Mouse (Mus musculus): Measurements from ENCODE around the gene Prrt2. TPM values are rescaled to one million over a fixed set of nuclear protein-coding genes. Genes with fewer than 3 reads are reported as not detected.

Gene Prrt2
- polyA plus RNA-seq, 1 experiment from 2014 or later: 4.5 TPM

DNA sequence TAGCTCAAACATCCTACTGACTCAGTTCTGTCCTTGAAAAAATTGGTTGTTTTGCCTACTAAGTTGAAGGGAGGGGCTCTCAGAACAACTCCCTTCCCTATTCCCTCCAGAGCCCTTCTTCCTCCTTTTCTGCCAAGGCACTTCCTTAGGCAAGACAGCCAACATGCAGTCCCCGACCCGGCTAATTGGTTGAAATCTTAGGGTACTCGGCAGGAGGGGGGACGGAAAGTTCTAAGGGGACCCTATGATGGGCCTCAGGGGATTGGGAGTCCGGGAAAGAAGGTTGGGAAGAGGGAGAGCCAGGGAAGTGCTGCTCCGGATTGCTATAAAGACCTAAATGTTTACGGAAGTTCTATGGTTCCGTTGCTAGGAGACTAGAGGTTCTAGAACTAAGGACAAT lies 45.5 kb downstream of the Prrt2 start:
- Histone ChIP-seq H3K27me3 (ENCODE audit: control insufficient read depth, insufficient read depth, low read depth, low read length) (no peaks in the 10 kb centered on the region), H3K27ac (ENCODE audit: low read length) (peak overlapping the region; percentile 20; the same call in 1 of the 2 replicates), H3K4me1 (replicated peaks; ENCODE audit: control insufficient read depth, insufficient read depth, low read length) (peaks cover 7% of the 10 kb centered on the region), H3K4me2 (ENCODE audit: low read depth, low read length) (peak overlapping the region; percentile 68), H3K36me3 (ENCODE audit: control insufficient read depth, insufficient read depth, low read length) (peaks cover 9% of the 10 kb centered on the region), H3K9me3 (ENCODE audit: control insufficient read depth, low read length) (no peaks in the 10 kb centered on the region), H3K4me3 (ENCODE audit: low read length) (peak overlapping the region; percentile 99), H3K9ac (ENCODE audit: low read length) (peak overlapping the region; percentile 99)
- 11% methylated on average over 8 of the region's 8 CpGs for WGBS
- ATAC-seq (ENCODE audit: low read depth): peak; percentile 3; the same call in 1 of the 2 replicates

Small RNA genes within 50 kb of the gene (microRNA-seq; reads per million reads assigned to microRNA genes)
- not detected for gene Gm44343

Other genes starting within 250 kb of the Prrt2 start
- 111 and 123 TPM in 2 replicates for gene Ypel3, start 244.3 kb downstream of the Prrt2 start, polyA plus RNA-seq (2015; fragmentation: Nextera tagmentation; extraction: Ambion mirVana)
- gene Tbx6, start 239.7 kb downstream of the Prrt2 start, polyA plus RNA-seq (2015; fragmentation: Nextera tagmentation; extraction: Ambion mirVana): 0.25 and 0.68 TPM in 2 replicates
- gene Ppp4c, start 228.7 kb downstream of the Prrt2 start, polyA plus RNA-seq (2015; fragmentation: Nextera tagmentation; extraction: Ambion mirVana): 232 and 243 TPM in 2 replicates
- 0.36 and 0.38 TPM in 2 replicates for gene Fam57b, start 223.5 kb downstream of the Prrt2 start, polyA plus RNA-seq (2015; fragmentation: Nextera tagmentation; extraction: Ambion mirVana)
- gene 4930451I11Rik, start 189.6 kb downstream of the Prrt2 start, polyA plus RNA-seq (2015; fragmentation: Nextera tagmentation; extraction: Ambion mirVana): not detected in 2 replicates
- 0.49 and 0.63 TPM in 2 replicates for gene Doc2a, start 173.8 kb downstream of the Prrt2 start, polyA plus RNA-seq (2015; fragmentation: Nextera tagmentation; extraction: Ambion mirVana)
- gene Hirip3, start 159.2 kb downstream of the Prrt2 start, polyA plus RNA-seq (2015; fragmentation: Nextera tagmentation; extraction: Ambion mirVana): 30.3 and 32.3 TPM in 2 replicates
- gene Ino80e, start 158.8 kb downstream of the Prrt2 start, polyA plus RNA-seq (2015; fragmentation: Nextera tagmentation; extraction: Ambion mirVana): 76.5 and 89.3 TPM in 2 replicates
- 55.8 and 58.3 TPM in 2 replicates for gene Taok2, start 136.5 kb downstream of the Prrt2 start, polyA plus RNA-seq (2015; fragmentation: Nextera tagmentation; extraction: Ambion mirVana)
- gene Tmem219, start 98.3 kb downstream of the Prrt2 start, polyA plus RNA-seq (2015; fragmentation: Nextera tagmentation; extraction: Ambion mirVana): 28.4 and 30.8 TPM in 2 replicates
- 11.7 and 12.3 TPM in 2 replicates for gene Kctd13, start 92.3 kb downstream of the Prrt2 start, polyA plus RNA-seq (2015; fragmentation: Nextera tagmentation; extraction: Ambion mirVana)
- 0.14 and 0.20 TPM in 2 replicates for gene Asphd1, start 71.6 kb downstream of the Prrt2 start, polyA plus RNA-seq (2015; fragmentation: Nextera tagmentation; extraction: Ambion mirVana)
- gene Sez6l2, start 70.6 kb downstream of the Prrt2 start, polyA plus RNA-seq (2015; fragmentation: Nextera tagmentation; extraction: Ambion mirVana): 0.36 and 0.63 TPM in 2 replicates
- 119 and 122 TPM in 2 replicates for gene Cdipt, start 45.3 kb downstream of the Prrt2 start, polyA plus RNA-seq (2015; fragmentation: Nextera tagmentation; extraction: Ambion mirVana)
- gene Cdiptos, start 45.1 kb downstream of the Prrt2 start, polyA plus RNA-seq (2015; fragmentation: Nextera tagmentation; extraction: Ambion mirVana): 0.89 and 2.1 TPM in 2 replicates
- gene Mvp, start 6.6 kb downstream of the Prrt2 start, polyA plus RNA-seq (2015; fragmentation: Nextera tagmentation; extraction: Ambion mirVana): 14.9 and 17.9 TPM in 2 replicates
- 0.62 and 0.93 TPM in 2 replicates for gene Pagr1b, start 4.7 kb downstream of the Prrt2 start, polyA plus RNA-seq (2015; fragmentation: Nextera tagmentation; extraction: Ambion mirVana)
- 45.9 and 67.2 TPM in 2 replicates for gene Pagr1a, start 3.9 kb downstream of the Prrt2 start, polyA plus RNA-seq (2015; fragmentation: Nextera tagmentation; extraction: Ambion mirVana)
- gene Gm42742, start 114 bp downstream of the Prrt2 start, polyA plus RNA-seq (2015; fragmentation: Nextera tagmentation; extraction: Ambion mirVana): 39.1 and 63.1 TPM in 2 replicates
- 38.6 and 46.1 TPM in 2 replicates for gene Maz, start 5.8 kb upstream of the Prrt2 start, polyA plus RNA-seq (2015; fragmentation: Nextera tagmentation; extraction: Ambion mirVana)
- 140 and 153 TPM in 2 replicates for gene Kif22, start 21.3 kb upstream of the Prrt2 start, polyA plus RNA-seq (2015; fragmentation: Nextera tagmentation; extraction: Ambion mirVana)
- gene Zg16, start 66.1 kb upstream of the Prrt2 start, polyA plus RNA-seq (2015; fragmentation: Nextera tagmentation; extraction: Ambion mirVana): 7.1 TPM in 1 of 2 replicates, not detected in the other
- gene AI467606, start 70.1 kb upstream of the Prrt2 start, polyA plus RNA-seq (2015; fragmentation: Nextera tagmentation; extraction: Ambion mirVana): 11.5 and 12.8 TPM in 2 replicates
- 0.43 and 1.2 TPM in 2 replicates for gene Qprt, start 101.0 kb upstream of the Prrt2 start, polyA plus RNA-seq (2015; fragmentation: Nextera tagmentation; extraction: Ambion mirVana)
- 0.44 and 0.70 TPM in 2 replicates for gene Spn, start 116.6 kb upstream of the Prrt2 start, polyA plus RNA-seq (2015; fragmentation: Nextera tagmentation; extraction: Ambion mirVana)
- 53.9 and 54.0 TPM in 2 replicates for gene Cd2bp2, start 174.8 kb upstream of the Prrt2 start, polyA plus RNA-seq (2015; fragmentation: Nextera tagmentation; extraction: Ambion mirVana)
- gene Tbc1d10b, start 187.3 kb upstream of the Prrt2 start, polyA plus RNA-seq (2015; fragmentation: Nextera tagmentation; extraction: Ambion mirVana): 20.5 and 23.8 TPM in 2 replicates
- 47.4 and 105 TPM in 2 replicates for gene Mylpf, start 187.7 kb upstream of the Prrt2 start, polyA plus RNA-seq (2015; fragmentation: Nextera tagmentation; extraction: Ambion mirVana)
- gene Zfp553, start 211.8 kb upstream of the Prrt2 start, polyA plus RNA-seq (2015; fragmentation: Nextera tagmentation; extraction: Ambion mirVana): 27.7 and 32.3 TPM in 2 replicates
- gene Sept1, start 211.9 kb upstream of the Prrt2 start, polyA plus RNA-seq (2015; fragmentation: Nextera tagmentation; extraction: Ambion mirVana): 23.2 and 23.4 TPM in 2 replicates
- gene Zfp771, start 223.1 kb upstream of the Prrt2 start, polyA plus RNA-seq (2015; fragmentation: Nextera tagmentation; extraction: Ambion mirVana): 36.9 and 48.7 TPM in 2 replicates
- gene Dctpp1, start 239.5 kb upstream of the Prrt2 start, polyA plus RNA-seq (2015; fragmentation: Nextera tagmentation; extraction: Ambion mirVana): 138 and 147 TPM in 2 replicates